Mouse (Mus musculus): ENCODE measurements around the gene Fktn. TPM values are rescaled to one million over a fixed set of nuclear protein-coding genes. Genes with fewer than 3 reads are reported as not detected.
"Not testable (repeated sequence)": the region's sequence is repeated elsewhere in the genome, so short reads cannot be mapped to it uniquely, and the experiment has no call there.

Fktn gene
- polyA plus RNA-seq, 1 experiment from 2014 or later, result 23.3 TPM

DNA sequence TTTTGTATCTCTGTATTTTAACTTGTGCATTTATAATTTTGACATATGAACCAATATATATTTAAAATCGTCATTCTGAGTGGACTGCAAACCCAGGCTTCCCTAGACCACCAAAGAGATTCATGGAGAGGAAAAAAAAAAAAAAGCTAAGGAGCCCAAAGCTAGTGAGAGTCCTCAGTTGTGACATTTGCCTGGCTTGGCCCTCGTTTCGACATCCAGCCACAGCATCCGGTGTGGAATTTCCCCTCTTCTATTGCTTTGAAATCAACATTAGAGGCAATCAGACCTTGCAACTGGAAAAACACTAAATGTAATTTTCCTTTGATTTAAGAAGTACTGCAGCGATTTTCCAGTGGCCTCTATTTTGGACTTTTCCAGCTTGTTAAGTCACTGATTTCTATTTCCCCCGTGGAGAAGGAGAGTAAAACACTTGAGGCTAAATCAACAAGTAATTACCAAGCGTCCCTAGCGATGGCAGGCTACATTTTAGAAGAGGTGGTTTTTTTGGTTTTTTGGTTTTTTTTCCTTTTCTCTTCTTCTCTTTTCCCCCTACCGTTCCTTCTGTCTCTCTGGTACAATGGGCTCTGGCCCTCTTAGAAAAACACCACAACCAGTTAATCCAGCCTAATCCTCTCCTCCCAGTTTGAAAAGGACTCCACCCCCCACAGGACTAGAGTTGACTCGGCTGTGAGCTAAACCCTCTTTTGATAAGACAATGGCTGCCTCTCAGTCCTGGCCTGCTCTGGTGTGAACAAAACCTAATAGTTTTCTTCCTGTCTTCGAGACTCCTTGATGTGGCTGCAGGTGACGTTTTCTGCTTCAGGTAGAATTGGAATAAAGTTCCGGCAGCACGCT is 68.6 kb downstream of the Fktn start:
- peak; percentile 54 for DNase-seq (ENCODE audit: extremely low spot score, low spot score)
- Histone ChIP-seq H3K36me3 (replicated peaks) (peaks cover 3% of the 10 kb centered on the region), H3K27ac (peak overlapping the region; percentile 30; the same call in 1 of the 2 replicates), H3K4me3 (peak overlapping the region; percentile 12; the same call in 1 of the 2 replicates), H3K4me1 (peaks cover 59% of the 10 kb centered on the region), H3K9me3 (no peaks in the 10 kb centered on the region), H3K27me3 (ENCODE audit: poor library complexity, severe bottlenecking) (peaks cover 84% of the 10 kb centered on the region)
- 3% methylated on average over 14 of the region's 14 CpGs for whole genome bisulfite sequencing

GRCm38 (mm10) chr4:53785746-53786398 is 72.1 kb downstream of the Fktn start:
- Histone ChIP-seq H3K4me3 (no peak overlapping the region), H3K27me3 (ENCODE audit: poor library complexity, severe bottlenecking) (peaks cover 82% of the 10 kb centered on the region), H3K36me3 (replicated peaks) (peaks cover 3% of the 10 kb centered on the region), H3K27ac (no peak overlapping the region), H3K9me3 (no peaks in the 10 kb centered on the region), H3K4me1 (peaks cover 51% of the 10 kb centered on the region)
- DNase-seq (ENCODE audit: extremely low spot score, low spot score), result no peak
- 85% methylated on average over 15 of the region's 15 CpGs for WGBS

GRCm38 (mm10) chr4:53786851-53787250 is 73.1 kb downstream of the Fktn start:
- no peak for DNase-seq (ENCODE audit: extremely low spot score, low spot score)
- H3K27ac ChIP-seq, result no peak overlapping the region
- peaks cover 3% of the 10 kb centered on the region for H3K36me3 ChIP-seq (replicated peaks)
- no peaks in the 10 kb centered on the region for H3K9me3 ChIP-seq
- peaks cover 83% of the 10 kb centered on the region for H3K27me3 ChIP-seq (ENCODE audit: poor library complexity, severe bottlenecking)
- peaks cover 46% of the 10 kb centered on the region for H3K4me1 ChIP-seq
- no peak overlapping the region for H3K4me3 ChIP-seq
- WGBS, result 76% methylated on average over 5 of the region's 5 CpGs

DNA sequence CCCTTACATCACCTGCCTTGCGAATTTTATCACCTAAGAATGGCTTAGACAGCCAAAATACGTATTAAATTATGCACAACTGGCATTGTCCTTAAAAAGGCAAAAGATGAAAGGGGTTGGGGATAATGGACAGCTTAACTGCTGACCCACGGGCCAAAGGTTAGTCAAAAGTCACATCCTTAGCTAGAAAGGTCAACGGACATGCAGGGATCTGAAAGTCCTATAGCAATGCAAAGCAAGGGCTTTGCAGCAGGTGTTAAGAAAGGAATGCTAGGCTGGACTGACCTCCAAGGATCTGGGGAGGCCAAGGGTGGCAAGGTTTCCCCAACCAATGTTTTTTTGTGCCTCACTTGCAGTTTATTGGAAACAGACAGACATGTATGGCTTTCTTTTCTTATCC is 75.5 kb downstream of the Fktn start:
- Histone ChIP-seq H3K36me3 (replicated peaks) (peaks cover 3% of the 10 kb centered on the region), H3K9me3 (no peaks in the 10 kb centered on the region), H3K4me3 (no peak overlapping the region), H3K27me3 (ENCODE audit: poor library complexity, severe bottlenecking) (peaks cover 88% of the 10 kb centered on the region), H3K27ac (no peak overlapping the region), H3K4me1 (peaks cover 28% of the 10 kb centered on the region)
- WGBS, result 2% methylated on average over 4 of the region's 4 CpGs
- no peak for DNase-seq (ENCODE audit: extremely low spot score, low spot score)

DNA sequence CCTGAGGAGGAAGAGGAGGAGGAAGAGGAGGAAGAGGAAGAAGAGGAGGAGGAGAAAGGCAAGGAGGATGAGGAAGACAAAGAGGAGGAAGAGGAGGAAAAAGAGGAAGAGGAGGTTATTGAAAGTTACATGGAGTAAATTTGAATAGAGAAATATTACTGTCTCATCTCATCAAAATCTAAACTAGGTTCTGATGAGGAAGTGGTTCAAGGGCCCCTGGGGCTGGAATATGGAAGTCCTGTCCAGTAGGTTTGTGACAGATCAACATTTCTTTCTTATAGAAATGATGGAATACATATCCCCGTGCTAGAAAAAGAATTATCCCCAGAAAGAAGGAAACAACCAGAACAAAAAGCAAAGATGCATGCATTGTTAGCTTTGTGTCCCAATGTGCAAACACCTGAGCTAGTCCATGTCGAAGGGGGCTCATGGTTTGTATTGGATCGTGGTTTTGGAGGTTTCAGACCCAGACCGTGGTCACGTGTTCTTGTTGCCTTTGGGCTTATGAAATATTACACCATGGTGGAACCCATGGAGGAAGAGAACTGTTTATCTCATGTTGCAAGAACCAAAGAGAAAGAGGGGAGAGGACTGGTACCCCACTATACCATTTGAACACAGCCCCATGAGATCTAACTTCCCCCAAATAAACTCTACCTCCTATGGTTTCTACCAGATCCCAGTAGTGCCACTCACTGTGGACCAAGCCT is 80.6 kb downstream of the Fktn start:
- Histone ChIP-seq H3K4me3 (no peak overlapping the region), H3K27ac (no peak overlapping the region), H3K36me3 (replicated peaks) (no peaks in the 10 kb centered on the region), H3K4me1 (peaks cover 46% of the 10 kb centered on the region), H3K27me3 (ENCODE audit: poor library complexity, severe bottlenecking) (peaks cover 67% of the 10 kb centered on the region), H3K9me3 (no peaks in the 10 kb centered on the region)
- no peak for DNase-seq (ENCODE audit: extremely low spot score, low spot score)
- WGBS, result 92% methylated on average over 5 of the region's 5 CpGs

- Histone ChIP-seq H3K9me3 (no peaks in the 10 kb centered on the region), H3K27ac (peak overlapping the region; percentile 36; the same call in 1 of the 2 replicates), H3K4me3 (no peak overlapping the region), H3K36me3 (replicated peaks) (no peaks in the 10 kb centered on the region), H3K27me3 (ENCODE audit: poor library complexity, severe bottlenecking) (peaks cover 66% of the 10 kb centered on the region), H3K4me1 (peaks cover 51% of the 10 kb centered on the region)
- no peak for DNase-seq (ENCODE audit: extremely low spot score, low spot score)
- 23% methylated on average over 2 of the region's 2 CpGs for WGBS
Observed at GRCm38 (mm10) chr4:53795086-53795485, 81.3 kb downstream of the Fktn start.

GRCm38 (mm10) chr4:53795706-53796105 is 81.9 kb downstream of the Fktn start:
- WGBS, result 91% methylated on average over 2 of the region's 2 CpGs
- Histone ChIP-seq H3K36me3 (replicated peaks) (no peaks in the 10 kb centered on the region), H3K27me3 (ENCODE audit: poor library complexity, severe bottlenecking) (peaks cover 61% of the 10 kb centered on the region), H3K27ac (peak overlapping the region; percentile 36; the same call in 1 of the 2 replicates), H3K4me3 (no peak overlapping the region), H3K4me1 (peaks cover 57% of the 10 kb centered on the region), H3K9me3 (no peaks in the 10 kb centered on the region)
- DNase-seq (ENCODE audit: extremely low spot score, low spot score), result no peak

DNA sequence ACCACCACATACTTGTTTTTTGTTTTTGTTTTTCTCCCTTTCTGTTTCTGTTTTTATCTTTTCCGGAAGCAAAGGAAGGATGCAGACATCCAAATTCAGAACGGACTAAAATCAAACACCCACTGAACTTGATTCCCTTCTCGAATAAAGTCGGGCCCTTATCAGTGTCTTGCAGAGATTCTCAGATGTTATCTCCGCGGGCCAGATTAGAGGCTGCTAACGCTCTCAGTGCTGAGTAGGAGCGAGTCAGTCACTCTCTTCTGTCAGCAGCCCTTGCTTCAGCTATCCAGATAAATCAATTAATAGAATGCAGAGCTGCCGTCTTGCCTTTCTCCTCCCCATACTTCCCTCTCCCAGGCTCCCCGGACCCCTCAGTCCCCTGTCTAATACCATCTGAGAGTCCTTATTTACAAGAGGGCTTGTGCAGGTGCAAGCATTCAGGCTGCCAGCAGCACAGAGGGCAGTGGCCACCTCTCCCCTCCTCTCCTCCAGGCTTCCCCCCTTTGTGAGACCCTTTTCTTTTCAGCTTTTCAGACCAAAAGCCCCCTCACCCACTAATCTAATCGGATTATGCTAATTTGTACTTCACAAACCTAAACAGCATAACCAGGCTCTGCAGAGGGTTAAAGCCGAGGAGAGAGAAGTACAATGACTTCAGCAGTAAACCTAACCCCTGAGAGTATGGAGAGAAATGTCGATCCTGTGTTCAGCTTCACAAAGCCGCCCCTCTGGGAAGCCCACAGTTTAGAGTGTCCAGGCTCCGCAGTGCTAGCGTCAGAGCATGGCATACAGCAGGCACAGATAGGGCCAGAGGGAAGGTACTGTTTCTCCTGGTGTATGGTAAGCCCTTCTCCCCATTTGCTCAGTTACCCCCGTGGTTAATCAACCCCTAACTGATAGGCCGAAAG is 83.3 kb downstream of the Fktn start:
- Histone ChIP-seq H3K27ac (peak overlapping the region; percentile 78), H3K4me3 (peak overlapping the region; percentile 33), H3K36me3 (replicated peaks) (no peaks in the 10 kb centered on the region), H3K4me1 (peaks cover 58% of the 10 kb centered on the region), H3K9me3 (no peaks in the 10 kb centered on the region), H3K27me3 (ENCODE audit: poor library complexity, severe bottlenecking) (peaks cover 54% of the 10 kb centered on the region)
- DNase-seq (ENCODE audit: extremely low spot score, low spot score), result peak; percentile 74
- 4% methylated on average over 18 of the region's 18 CpGs for WGBS

GRCm38 (mm10) chr4:53798896-53799676 is 85.3 kb downstream of the Fktn start:
- H3K4me1 ChIP-seq, result peaks cover 58% of the 10 kb centered on the region
- peaks cover 8% of the 10 kb centered on the region; the same call in 1 of the 2 replicates for H3K9me3 ChIP-seq
- H3K36me3 ChIP-seq (replicated peaks), result no peaks in the 10 kb centered on the region
- H3K27ac ChIP-seq, result peak overlapping the region; percentile 71; the same call in 1 of the 2 replicates
- H3K27me3 ChIP-seq (ENCODE audit: poor library complexity, severe bottlenecking), result peaks cover 37% of the 10 kb centered on the region
- no peak for DNase-seq (ENCODE audit: extremely low spot score, low spot score)
- no peak overlapping the region for H3K4me3 ChIP-seq
- WGBS, result 38% methylated on average over 7 of the region's 7 CpGs

- Histone ChIP-seq H3K4me1 (peaks cover 58% of the 10 kb centered on the region), H3K27ac (peak overlapping the region; percentile 71)
- 54% methylated on average over 1 of the region's 1 CpGs for WGBS
Observed at GRCm38 (mm10) chr4:53799753-53800152, 86.0 kb downstream of the Fktn start.

GRCm38 (mm10) chr4:53803674-53804073 is 89.9 kb downstream of the Fktn start:
- peaks cover 31% of the 10 kb centered on the region for H3K9me3 ChIP-seq
- not testable (repeated sequence) for H3K36me3 ChIP-seq (replicated peaks); H3K27ac ChIP-seq; H3K27me3 ChIP-seq (ENCODE audit: poor library complexity, severe bottlenecking); H3K4me3 ChIP-seq; DNase-seq (ENCODE audit: extremely low spot score, low spot score)
- WGBS, result 94% methylated on average over 8 of the region's 8 CpGs
- H3K4me1 ChIP-seq, result peaks cover 21% of the 10 kb centered on the region

More at GRCm38 (mm10) chr4:53799753-53800152, 86.0 kb downstream of the Fktn start:
- H3K4me3 ChIP-seq, result no peak overlapping the region
- no peaks in the 10 kb centered on the region for H3K36me3 ChIP-seq (replicated peaks)
- DNase-seq (ENCODE audit: extremely low spot score, low spot score), result no peak
- H3K9me3 ChIP-seq, result peaks cover 13% of the 10 kb centered on the region
- H3K27me3 ChIP-seq (ENCODE audit: poor library complexity, severe bottlenecking), result peaks cover 31% of the 10 kb centered on the region

Data from forebrain, embryonic 10.5 days (tissue).